Mouse (Mus musculus): Measurements from ENCODE around the gene Svop. TPM values are rescaled to one million over a fixed set of nuclear protein-coding genes. Genes with fewer than 3 reads are reported as not detected.

Svop gene
- total RNA-seq (2014; rRNA removed) = 159 and 173 TPM in 2 replicates
- polyA plus RNA-seq (2015; fragmentation: Nextera tagmentation; extraction: Ambion mirVana) = 73.8 and 81.3 TPM in 2 replicates

GRCm38 (mm10) chr5:114091057-114091807 lies at the start of gene Svop:
TSS of gene Svop (minus strand) at chr5:114091570.
- no peaks in the 10 kb centered on the region for H3K4me1 ChIP-seq (ENCODE audit: insufficient read depth, low read length)
- H3K9ac ChIP-seq (replicated peaks; ENCODE audit: low read length) = peak within 1 kb of the TSS; percentile 87
- H3K9me3 ChIP-seq (ENCODE audit: low read length) = no peaks in the 10 kb centered on the region
- no peaks in the 10 kb centered on the region for H3K36me3 ChIP-seq (ENCODE audit: insufficient read depth, low read length)
- peak within 1 kb of the TSS; percentile 63 for H3K4me2 ChIP-seq (ENCODE audit: low read depth, low read length)
- peak within 1 kb of the TSS; percentile 67 for H3K4me3 ChIP-seq (ENCODE audit: low read length)
- TF ChIP-seq CTCF (IDR thresholded peaks at IDR 0.05; ENCODE audit: low read depth) = 0 out of 2 replicates have a peak, but pooled peaks have one; percentile 11
- no peaks in the 10 kb centered on the region for H3K27me3 ChIP-seq (ENCODE audit: insufficient read depth, low read length)
- DNase-seq (ENCODE audit: low spot score) = peak; percentile 82
- ATAC-seq = peak; percentile 88
- 3% methylated on average over 40 of the region's 40 CpGs for WGBS
- H3K27ac ChIP-seq = peak within 1 kb of the TSS; percentile 91

- Histone ChIP-seq H3K4me3 (ENCODE audit: low read length) (no peak overlapping the region), H3K27me3 (ENCODE audit: insufficient read depth, low read length) (no peaks in the 10 kb centered on the region), H3K27ac (peak overlapping the region; percentile 87), H3K4me1 (ENCODE audit: insufficient read depth, low read length) (peaks cover 4% of the 10 kb centered on the region), H3K9me3 (ENCODE audit: low read length) (no peaks in the 10 kb centered on the region), H3K36me3 (ENCODE audit: insufficient read depth, low read length) (no peaks in the 10 kb centered on the region), H3K4me2 (ENCODE audit: low read depth, low read length) (peak overlapping the region; percentile 34), H3K9ac (replicated peaks; ENCODE audit: low read length) (0 out of 2 replicates have a peak overlapping the region, but pooled peaks have one; percentile 4)
- ATAC-seq (peak; percentile 93), DNase-seq (ENCODE audit: low spot score) (peak; percentile 96)
- no peak for TF ChIP-seq CTCF (IDR thresholded peaks at IDR 0.05; ENCODE audit: low read depth)
- WGBS = 13% methylated on average over 9 of the region's 9 CpGs
Measured at GRCm38 (mm10) chr5:114139175-114139574, 47.8 kb upstream of the Svop start.

- 43% methylated on average over 21 of the region's 21 CpGs for WGBS
- no peak for TF ChIP-seq CTCF (IDR thresholded peaks at IDR 0.05; ENCODE audit: low read depth)
- Histone ChIP-seq H3K9ac (replicated peaks; ENCODE audit: low read length) (0 out of 2 replicates have a peak overlapping the region, but pooled peaks have one; percentile 9), H3K27ac (peak overlapping the region; percentile 87), H3K36me3 (ENCODE audit: insufficient read depth, low read length) (no peaks in the 10 kb centered on the region), H3K27me3 (ENCODE audit: insufficient read depth, low read length) (no peaks in the 10 kb centered on the region), H3K4me1 (ENCODE audit: insufficient read depth, low read length) (peaks cover 4% of the 10 kb centered on the region), H3K4me3 (ENCODE audit: low read length) (no peak overlapping the region), H3K4me2 (ENCODE audit: low read depth, low read length) (peak overlapping the region; percentile 34), H3K9me3 (ENCODE audit: low read length) (no peaks in the 10 kb centered on the region)
- DNase-seq (ENCODE audit: low spot score) (peak; percentile 55), ATAC-seq (peak; percentile 41; the same call in 1 of the 2 replicates)
Measured at GRCm38 (mm10) chr5:114138277-114139164, 47.2 kb upstream of the Svop start.

- no peak for DNase-seq (ENCODE audit: low spot score)
- Histone ChIP-seq H3K9ac (replicated peaks; ENCODE audit: low read length) (0 out of 2 replicates have a peak overlapping the region, but pooled peaks have one; percentile 9), H3K4me3 (ENCODE audit: low read length) (no peak overlapping the region), H3K4me1 (ENCODE audit: insufficient read depth, low read length) (peaks cover 4% of the 10 kb centered on the region), H3K36me3 (ENCODE audit: insufficient read depth, low read length) (no peaks in the 10 kb centered on the region), H3K27me3 (ENCODE audit: insufficient read depth, low read length) (no peaks in the 10 kb centered on the region), H3K27ac (peak overlapping the region; percentile 87; the same call in 1 of the 2 replicates), H3K9me3 (ENCODE audit: low read length) (no peaks in the 10 kb centered on the region), H3K4me2 (ENCODE audit: low read depth, low read length) (no peak overlapping the region)
- ATAC-seq = no peak
- 62% methylated on average over 15 of the region's 15 CpGs for WGBS
- no peak for TF ChIP-seq CTCF (IDR thresholded peaks at IDR 0.05; ENCODE audit: low read depth)
Measured at GRCm38 (mm10) chr5:114137481-114138276, 46.3 kb upstream of the Svop start.

- Histone ChIP-seq H3K9me3 (ENCODE audit: low read length) (no peaks in the 10 kb centered on the region), H3K4me2 (ENCODE audit: low read depth, low read length) (no peak overlapping the region), H3K27ac (no peak overlapping the region), H3K36me3 (ENCODE audit: insufficient read depth, low read length) (no peaks in the 10 kb centered on the region), H3K4me3 (ENCODE audit: low read length) (no peak overlapping the region), H3K4me1 (ENCODE audit: insufficient read depth, low read length) (peaks cover 4% of the 10 kb centered on the region), H3K9ac (replicated peaks; ENCODE audit: low read length) (no peak overlapping the region), H3K27me3 (ENCODE audit: insufficient read depth, low read length) (no peaks in the 10 kb centered on the region)
- DNase-seq (ENCODE audit: low spot score) = no peak
- no peak for TF ChIP-seq CTCF (IDR thresholded peaks at IDR 0.05; ENCODE audit: low read depth)
- 90% methylated on average over 10 of the region's 10 CpGs for WGBS
- ATAC-seq = no peak
Measured at GRCm38 (mm10) chr5:114135516-114135915, 44.1 kb upstream of the Svop start.

GRCm38 (mm10) chr5:114134091-114134534 lies 42.7 kb upstream of the Svop start:
- H3K4me2 ChIP-seq (ENCODE audit: low read depth, low read length) = no peak overlapping the region
- H3K36me3 ChIP-seq (ENCODE audit: insufficient read depth, low read length) = no peaks in the 10 kb centered on the region
- no peak overlapping the region for H3K4me3 ChIP-seq (ENCODE audit: low read length)
- no peak overlapping the region for H3K9ac ChIP-seq (replicated peaks; ENCODE audit: low read length)
- H3K27ac ChIP-seq = no peak overlapping the region
- 53% methylated on average over 6 of the region's 6 CpGs for WGBS
- H3K9me3 ChIP-seq (ENCODE audit: low read length) = no peaks in the 10 kb centered on the region
- no peaks in the 10 kb centered on the region for H3K27me3 ChIP-seq (ENCODE audit: insufficient read depth, low read length)
- peaks cover 4% of the 10 kb centered on the region for H3K4me1 ChIP-seq (ENCODE audit: insufficient read depth, low read length)
- peak; percentile 70 for TF ChIP-seq CTCF (IDR thresholded peaks at IDR 0.05; ENCODE audit: low read depth)
- no peak for ATAC-seq
- DNase-seq (ENCODE audit: low spot score) = peak; percentile 64
